Mouse (Mus musculus): ENCODE results near the gene Lgr4. TPM values are rescaled to one million over a fixed set of nuclear protein-coding genes. Genes with fewer than 3 reads are reported as not detected.

Gene Lgr4
- polyA plus RNA-seq, 1 experiment from 2014 or later, result 8.3 TPM

DNA sequence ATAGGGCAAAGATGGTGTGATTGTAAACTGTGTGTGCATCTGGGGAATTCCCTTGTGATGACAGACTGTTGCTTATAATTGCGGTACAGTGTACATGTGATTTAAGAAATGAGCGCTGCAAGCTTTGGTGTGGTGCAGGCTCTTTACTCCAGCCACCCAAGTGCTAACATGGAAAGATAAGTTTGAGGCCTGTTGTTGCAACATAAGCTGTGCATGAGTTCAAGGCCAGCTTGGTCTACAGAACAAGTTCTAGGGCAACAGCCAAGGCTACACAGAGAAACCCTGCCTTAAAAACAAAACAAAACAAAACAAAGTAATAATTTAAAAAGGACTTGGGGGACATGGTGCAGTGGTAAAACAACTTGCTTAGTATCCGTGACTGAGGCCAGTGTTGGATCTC, 17.7 kb downstream of the Lgr4 start:
- Histone ChIP-seq H3K9me3 (replicated peaks) (no peaks in the 10 kb centered on the region), H3K27me3 (replicated peaks) (no peaks in the 10 kb centered on the region), H3K9ac (replicated peaks) (no peak overlapping the region), H3K4me3 (replicated peaks) (no peak overlapping the region), H3K4me2 (no peak overlapping the region), H3K27ac (replicated peaks) (no peak overlapping the region), H3K36me3 (no peaks in the 10 kb centered on the region), H3K4me1 (peaks cover 25% of the 10 kb centered on the region)
- 88% methylated on average over 3 of the region's 3 CpGs for WGBS
- ATAC-seq (ENCODE audit: low FRiP score), result no peak

- no peak overlapping the region for H3K4me2 ChIP-seq
- peaks cover 25% of the 10 kb centered on the region for H3K4me1 ChIP-seq
- no peak overlapping the region for H3K4me3 ChIP-seq (replicated peaks)
- H3K36me3 ChIP-seq, result no peaks in the 10 kb centered on the region
- WGBS, result 36% methylated on average over 11 of the region's 11 CpGs
- H3K27me3 ChIP-seq (replicated peaks), result no peaks in the 10 kb centered on the region
- no peaks in the 10 kb centered on the region for H3K9me3 ChIP-seq (replicated peaks)
- no peak overlapping the region for H3K9ac ChIP-seq (replicated peaks)
- ATAC-seq (ENCODE audit: low FRiP score), result no peak
- H3K27ac ChIP-seq (replicated peaks), result no peak overlapping the region
Measured at GRCm38 (mm10) chr2:109935754-109936409, 18.4 kb downstream of the Lgr4 start.

- Histone ChIP-seq H3K27me3 (replicated peaks) (no peaks in the 10 kb centered on the region), H3K9me3 (replicated peaks) (no peaks in the 10 kb centered on the region), H3K36me3 (no peaks in the 10 kb centered on the region), H3K9ac (replicated peaks) (no peak overlapping the region), H3K4me3 (replicated peaks) (no peak overlapping the region), H3K4me1 (peaks cover 25% of the 10 kb centered on the region), H3K4me2 (no peak overlapping the region), H3K27ac (replicated peaks) (no peak overlapping the region)
- no peak for ATAC-seq (ENCODE audit: low FRiP score)
- 17% methylated on average over 2 of the region's 2 CpGs for WGBS
Measured at GRCm38 (mm10) chr2:109936410-109936755, 18.9 kb downstream of the Lgr4 start.

- H3K4me1 ChIP-seq, result peaks cover 21% of the 10 kb centered on the region
- 14% methylated on average over 5 of the region's 5 CpGs for WGBS
- no peak for ATAC-seq (ENCODE audit: low FRiP score)
- H3K4me3 ChIP-seq (replicated peaks), result no peak overlapping the region
- no peaks in the 10 kb centered on the region for H3K27me3 ChIP-seq (replicated peaks)
- no peak overlapping the region for H3K4me2 ChIP-seq
- H3K9ac ChIP-seq (replicated peaks), result no peak overlapping the region
- H3K9me3 ChIP-seq (replicated peaks), result no peaks in the 10 kb centered on the region
- H3K27ac ChIP-seq (replicated peaks), result no peak overlapping the region
- no peaks in the 10 kb centered on the region for H3K36me3 ChIP-seq
Measured at GRCm38 (mm10) chr2:109941973-109942444, 24.6 kb downstream of the Lgr4 start.

DNA sequence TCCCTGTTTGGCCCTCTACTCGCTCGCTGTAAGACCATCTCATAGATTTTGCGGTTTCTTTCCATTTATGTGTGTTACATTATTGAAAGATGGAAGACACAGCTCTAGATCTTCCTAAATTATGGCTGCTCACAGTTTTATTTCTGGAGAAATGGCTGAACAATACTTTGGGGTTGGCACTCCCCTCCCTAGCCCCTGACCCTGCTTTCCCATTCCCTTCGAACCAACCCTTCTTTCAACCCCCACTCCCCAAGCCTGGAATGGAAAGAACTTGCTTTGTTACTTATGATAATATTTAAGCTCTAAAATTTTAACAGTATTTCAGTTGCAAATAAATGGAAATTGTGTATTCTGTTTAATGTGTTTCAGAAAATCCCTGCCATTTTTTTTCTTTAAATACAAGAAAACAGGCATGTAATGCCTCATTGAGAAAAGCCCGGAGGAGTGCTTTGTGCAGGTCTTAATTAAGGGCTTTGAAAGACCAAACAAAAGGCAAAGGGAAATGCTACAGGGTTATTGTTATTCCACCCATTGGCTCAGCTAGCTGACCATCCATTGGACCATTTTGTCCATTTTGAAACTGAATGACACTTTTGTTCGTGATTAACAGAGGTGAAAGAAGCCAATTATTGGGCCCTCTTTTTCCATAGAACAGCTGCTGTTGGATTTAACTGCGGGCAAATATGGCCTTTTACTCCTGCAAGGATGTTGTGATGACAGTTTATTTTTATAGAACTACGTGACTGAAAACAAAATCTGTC, 25.5 kb downstream of the Lgr4 start:
- Histone ChIP-seq H3K9ac (replicated peaks) (no peak overlapping the region), H3K27ac (replicated peaks) (0 out of 2 replicates have a peak overlapping the region, but pooled peaks have one; percentile 25), H3K4me2 (no peak overlapping the region), H3K27me3 (replicated peaks) (no peaks in the 10 kb centered on the region), H3K4me3 (replicated peaks) (no peak overlapping the region), H3K9me3 (replicated peaks) (no peaks in the 10 kb centered on the region), H3K36me3 (no peaks in the 10 kb centered on the region), H3K4me1 (peaks cover 21% of the 10 kb centered on the region)
- ATAC-seq (ENCODE audit: low FRiP score), result no peak; the same call in 1 of the 2 replicates
- 24% methylated on average over 8 of the region's 8 CpGs for WGBS

- ATAC-seq (ENCODE audit: low FRiP score), result no peak
- WGBS, result 72% methylated on average over 9 of the region's 9 CpGs
- H3K27ac ChIP-seq (replicated peaks), result no peak overlapping the region
- H3K4me3 ChIP-seq (replicated peaks), result no peak overlapping the region
- H3K9ac ChIP-seq (replicated peaks), result no peak overlapping the region
- H3K36me3 ChIP-seq, result no peaks in the 10 kb centered on the region
- H3K9me3 ChIP-seq (replicated peaks), result no peaks in the 10 kb centered on the region
- peaks cover 21% of the 10 kb centered on the region for H3K4me1 ChIP-seq
- no peak overlapping the region for H3K4me2 ChIP-seq
- H3K27me3 ChIP-seq (replicated peaks), result no peaks in the 10 kb centered on the region
Measured at GRCm38 (mm10) chr2:109944995-109945394, 27.5 kb downstream of the Lgr4 start.

- Histone ChIP-seq H3K27ac (replicated peaks) (no peak overlapping the region), H3K4me3 (replicated peaks) (no peak overlapping the region), H3K36me3 (no peaks in the 10 kb centered on the region), H3K9ac (replicated peaks) (no peak overlapping the region), H3K9me3 (replicated peaks) (no peaks in the 10 kb centered on the region), H3K27me3 (replicated peaks) (no peaks in the 10 kb centered on the region), H3K4me2 (no peak overlapping the region), H3K4me1 (peaks cover 21% of the 10 kb centered on the region)
- WGBS, result 45% methylated on average over 4 of the region's 4 CpGs
- ATAC-seq (ENCODE audit: low FRiP score), result no peak
Measured at GRCm38 (mm10) chr2:109945532-109945931, 28.1 kb downstream of the Lgr4 start.

DNA sequence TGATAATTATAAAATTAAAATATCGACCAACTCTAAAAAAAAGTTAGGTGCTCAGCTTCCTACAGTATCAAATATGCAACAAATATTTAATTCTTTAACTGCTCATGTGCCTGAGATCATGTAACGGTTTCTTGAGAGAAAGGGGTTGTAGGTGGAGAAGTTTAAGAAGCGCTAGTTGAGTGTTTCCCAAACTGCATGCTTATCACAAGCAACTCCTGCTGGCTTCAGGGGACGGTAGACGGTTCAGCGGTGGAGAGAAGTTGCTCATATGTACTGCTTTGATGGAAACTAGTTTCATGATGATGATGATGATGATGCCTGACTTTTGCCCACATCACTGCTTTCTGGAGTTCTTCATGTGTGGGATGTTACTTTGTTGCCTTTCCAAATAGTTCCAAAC, 29.0 kb downstream of the Lgr4 start:
- Histone ChIP-seq H3K4me1 (peaks cover 25% of the 10 kb centered on the region), H3K9me3 (replicated peaks) (no peaks in the 10 kb centered on the region), H3K27me3 (replicated peaks) (no peaks in the 10 kb centered on the region), H3K36me3 (no peaks in the 10 kb centered on the region), H3K4me2 (no peak overlapping the region), H3K9ac (replicated peaks) (no peak overlapping the region), H3K27ac (replicated peaks) (no peak overlapping the region), H3K4me3 (replicated peaks) (no peak overlapping the region)
- no peak for ATAC-seq (ENCODE audit: low FRiP score)
- WGBS, result 94% methylated on average over 6 of the region's 6 CpGs

DNA sequence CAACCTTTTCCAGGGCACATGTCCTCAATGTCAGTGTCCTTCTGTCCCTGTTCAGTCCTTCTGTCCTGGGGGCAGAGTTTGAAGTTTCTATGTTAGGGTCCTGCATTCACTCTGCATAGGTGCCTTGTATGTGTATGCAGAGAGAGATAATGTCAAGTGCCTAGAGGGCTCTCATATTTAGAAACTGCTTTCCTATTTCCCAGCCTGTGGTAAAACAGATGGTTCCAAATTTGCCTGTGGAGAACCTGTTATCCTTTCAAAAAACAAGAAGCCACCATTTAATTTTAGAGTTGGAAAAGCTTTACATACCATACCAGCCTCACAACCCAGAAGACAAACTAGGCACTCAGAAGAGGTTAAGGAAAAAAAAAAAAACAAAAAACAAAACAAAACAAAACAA, 32.1 kb downstream of the Lgr4 start:
- H3K36me3 ChIP-seq, result no peaks in the 10 kb centered on the region
- H3K4me3 ChIP-seq (replicated peaks), result no peak overlapping the region
- ATAC-seq (ENCODE audit: low FRiP score), result no peak
- no peak overlapping the region for H3K4me2 ChIP-seq
- no peaks in the 10 kb centered on the region for H3K9me3 ChIP-seq (replicated peaks)
- H3K9ac ChIP-seq (replicated peaks), result no peak overlapping the region
- H3K4me1 ChIP-seq, result peaks cover 24% of the 10 kb centered on the region
- no peaks in the 10 kb centered on the region for H3K27me3 ChIP-seq (replicated peaks)
- H3K27ac ChIP-seq (replicated peaks), result no peak overlapping the region

GRCm38 (mm10) chr2:109950311-109950710, 32.9 kb downstream of the Lgr4 start:
- Histone ChIP-seq H3K9ac (replicated peaks) (no peak overlapping the region), H3K9me3 (replicated peaks) (no peaks in the 10 kb centered on the region), H3K4me3 (replicated peaks) (no peak overlapping the region), H3K4me1 (peaks cover 26% of the 10 kb centered on the region), H3K4me2 (no peak overlapping the region), H3K36me3 (no peaks in the 10 kb centered on the region), H3K27me3 (replicated peaks) (no peaks in the 10 kb centered on the region), H3K27ac (replicated peaks) (no peak overlapping the region)
- 57% methylated on average over 3 of the region's 3 CpGs for WGBS
- ATAC-seq (ENCODE audit: low FRiP score), result no peak

GRCm38 (mm10) chr2:109951050-109951449, 33.6 kb downstream of the Lgr4 start:
- H3K9ac ChIP-seq (replicated peaks), result no peak overlapping the region
- H3K27me3 ChIP-seq (replicated peaks), result no peaks in the 10 kb centered on the region
- H3K27ac ChIP-seq (replicated peaks), result no peak overlapping the region
- H3K4me2 ChIP-seq, result no peak overlapping the region
- no peaks in the 10 kb centered on the region for H3K36me3 ChIP-seq
- WGBS, result 75% methylated on average over 4 of the region's 4 CpGs
- H3K9me3 ChIP-seq (replicated peaks), result no peaks in the 10 kb centered on the region
- peaks cover 26% of the 10 kb centered on the region for H3K4me1 ChIP-seq
- no peak overlapping the region for H3K4me3 ChIP-seq (replicated peaks)
- ATAC-seq (ENCODE audit: low FRiP score), result no peak

DNA sequence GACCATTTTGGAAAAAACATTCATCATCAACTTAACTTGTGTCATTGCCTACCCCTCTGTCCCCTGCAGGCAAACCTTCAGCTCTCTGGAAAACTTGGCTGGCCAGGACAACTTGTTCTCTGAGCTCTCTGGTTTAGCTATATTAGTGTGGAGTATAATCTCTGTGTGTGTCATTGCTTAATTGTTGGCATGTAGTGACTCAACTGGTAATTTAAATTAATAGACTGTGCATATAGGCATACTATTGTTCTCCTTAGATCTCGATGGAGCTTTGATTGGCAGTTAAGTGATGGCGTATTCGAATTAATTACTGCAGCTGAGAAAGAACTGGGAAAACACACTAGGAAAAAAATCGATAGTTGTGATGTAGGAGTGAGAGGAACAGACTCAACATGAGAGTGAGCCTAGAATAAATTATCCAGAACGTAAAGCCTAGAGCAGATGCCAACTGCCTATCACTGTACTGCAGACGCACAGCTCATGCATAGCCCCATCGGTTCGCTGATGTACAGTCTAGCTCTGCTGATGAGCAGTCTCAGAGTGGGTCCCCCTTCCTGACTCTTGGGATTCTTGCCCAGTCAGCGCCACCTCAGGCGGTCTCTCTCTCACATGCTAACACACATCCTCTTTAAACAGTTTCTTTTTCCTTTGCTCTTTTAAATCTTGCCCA, 35.7 kb downstream of the Lgr4 start:
- no peak overlapping the region for H3K4me3 ChIP-seq (replicated peaks)
- H3K9me3 ChIP-seq (replicated peaks), result no peaks in the 10 kb centered on the region
- peaks cover 26% of the 10 kb centered on the region for H3K4me1 ChIP-seq
- H3K27ac ChIP-seq (replicated peaks), result no peak overlapping the region
- no peak overlapping the region for H3K9ac ChIP-seq (replicated peaks)
- H3K36me3 ChIP-seq, result no peaks in the 10 kb centered on the region
- WGBS, result 35% methylated on average over 10 of the region's 10 CpGs
- peak; percentile 77 for ATAC-seq (ENCODE audit: low FRiP score)
- no peaks in the 10 kb centered on the region for H3K27me3 ChIP-seq (replicated peaks)
- H3K4me2 ChIP-seq, result 0 out of 2 replicates have a peak overlapping the region, but pooled peaks have one; percentile 7

Data from neural tube, embryonic 15.5 days (tissue).